Mouse (Mus musculus) limb, embryonic 10.5 days (tissue): ENCODE results near the gene Eepd1. TPM values are rescaled to one million over a fixed set of nuclear protein-coding genes. Genes with fewer than 3 reads are reported as not detected.

ENCODE experiments used
- DNase-seq: peaks from one replicate; pipeline ENCODE4 v3.0.0-alpha.2; 2017; ENCODE audit warnings: low spot score
- H3K27ac ChIP-seq: fragments of 300-500 bp; sonication (generic); 2 replicates; pipeline ENCODE4 v1.5.1; 2016; ENCODE audit warnings: mild to moderate bottlenecking
- H3K27me3 ChIP-seq: fragments of 300-500 bp; sonication (generic); 2 replicates; pipeline ENCODE4 v1.6.1; 2016; ENCODE audit warnings: low read depth, mild to moderate bottlenecking; ENCODE audit not compliant: poor library complexity, severe bottlenecking
- H3K36me3 ChIP-seq: fragments of 300-500 bp; sonication (generic); 2 replicates; pipeline ENCODE4 v1.6.1; 2016; ENCODE audit warnings: mild to moderate bottlenecking, moderate library complexity
- H3K4me1 ChIP-seq: fragments of 300-500 bp; sonication (generic); 2 replicates; pipeline ENCODE4 v1.6.1; 2016
- H3K4me3 ChIP-seq: fragments of 300-500 bp; sonication (generic); 2 replicates; pipeline ENCODE4 v1.5.1; 2016; ENCODE audit warnings: mild to moderate bottlenecking, moderate library complexity
- H3K9me3 ChIP-seq: fragments of 300-500 bp; sonication (generic); replicated peaks from 2 replicates; pipeline ENCODE4 v1.6.1; 2016; ENCODE audit warnings: mild to moderate bottlenecking
- WGBS: fragments of 180-500 bp; shearing (Covaris S2); methylation state at CpG from one replicate; pipeline ENCODE4 v1.1.7; 2016; 5-methylcytosine and 5-hydroxymethylcytosine counted together
- polyA plus RNA-seq: library from polyadenylated mRNA; unstranded; fragments of >200 nt; fragmentation: Nextera tagmentation; extraction: Ambion mirVana; gene quantifications from 2 replicates; pipeline ENCODE4 v1.2.1, GENCODE M21; 2016

Gene Eepd1
- polyA plus RNA-seq, 1 experiment from 2014 or later: 22.9 TPM

DNA sequence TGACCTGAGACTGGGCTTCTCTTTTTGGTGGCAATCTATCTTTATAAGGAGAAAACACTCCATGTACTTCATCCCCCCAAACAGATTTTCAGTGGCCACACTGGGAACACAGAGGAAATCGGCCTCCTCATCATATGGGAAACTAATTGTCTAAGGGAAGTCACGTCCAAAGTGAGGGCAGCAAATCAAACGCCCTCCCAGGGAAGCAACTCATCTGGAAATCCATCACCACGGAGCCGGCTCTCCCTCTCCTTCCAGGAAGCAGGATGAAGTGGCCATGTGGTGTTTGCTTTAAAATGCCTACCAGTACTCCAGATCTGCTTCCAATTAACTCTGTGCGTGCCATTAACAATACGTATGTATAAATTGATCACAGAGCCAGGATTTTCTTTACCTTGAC, 92.4 kb downstream of the Eepd1 start:
- DNase-seq: peak; percentile 65
- Histone ChIP-seq H3K9me3 (no peaks in the 10 kb centered on the region), H3K4me1 (peaks cover 59% of the 10 kb centered on the region), H3K4me3 (no peak overlapping the region), H3K36me3 (no peaks in the 10 kb centered on the region), H3K27ac (peak overlapping the region; percentile 76), H3K27me3 (no peaks in the 10 kb centered on the region)
- WGBS: 12% methylated on average over 7 of the region's 7 CpGs

DNA sequence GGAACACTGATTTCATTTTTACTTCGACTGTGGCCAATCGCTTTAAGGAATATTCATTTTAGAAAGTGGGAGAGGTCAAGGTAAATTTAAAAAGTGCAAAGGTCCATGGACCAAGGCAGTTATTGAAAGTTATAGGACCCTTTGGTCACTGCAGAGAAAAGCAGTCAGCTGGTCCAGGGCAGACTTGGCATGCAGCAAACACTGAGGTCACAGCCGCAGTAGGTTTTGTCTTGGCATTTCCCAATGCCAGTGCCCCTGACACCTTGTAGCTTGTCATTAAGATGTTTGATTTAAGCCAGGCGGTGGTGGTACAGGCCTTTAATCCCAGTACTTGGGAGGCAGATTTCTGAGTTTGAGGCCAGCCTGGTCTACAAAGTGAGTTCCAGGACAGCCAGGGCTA, 92.8 kb downstream of the Eepd1 start:
- peak; percentile 47 for DNase-seq
- Histone ChIP-seq H3K9me3 (no peaks in the 10 kb centered on the region), H3K27ac (peak overlapping the region; percentile 76), H3K4me3 (no peak overlapping the region), H3K36me3 (no peaks in the 10 kb centered on the region), H3K27me3 (no peaks in the 10 kb centered on the region), H3K4me1 (peaks cover 63% of the 10 kb centered on the region)
- WGBS: 28% methylated on average over 4 of the region's 4 CpGs

DNA sequence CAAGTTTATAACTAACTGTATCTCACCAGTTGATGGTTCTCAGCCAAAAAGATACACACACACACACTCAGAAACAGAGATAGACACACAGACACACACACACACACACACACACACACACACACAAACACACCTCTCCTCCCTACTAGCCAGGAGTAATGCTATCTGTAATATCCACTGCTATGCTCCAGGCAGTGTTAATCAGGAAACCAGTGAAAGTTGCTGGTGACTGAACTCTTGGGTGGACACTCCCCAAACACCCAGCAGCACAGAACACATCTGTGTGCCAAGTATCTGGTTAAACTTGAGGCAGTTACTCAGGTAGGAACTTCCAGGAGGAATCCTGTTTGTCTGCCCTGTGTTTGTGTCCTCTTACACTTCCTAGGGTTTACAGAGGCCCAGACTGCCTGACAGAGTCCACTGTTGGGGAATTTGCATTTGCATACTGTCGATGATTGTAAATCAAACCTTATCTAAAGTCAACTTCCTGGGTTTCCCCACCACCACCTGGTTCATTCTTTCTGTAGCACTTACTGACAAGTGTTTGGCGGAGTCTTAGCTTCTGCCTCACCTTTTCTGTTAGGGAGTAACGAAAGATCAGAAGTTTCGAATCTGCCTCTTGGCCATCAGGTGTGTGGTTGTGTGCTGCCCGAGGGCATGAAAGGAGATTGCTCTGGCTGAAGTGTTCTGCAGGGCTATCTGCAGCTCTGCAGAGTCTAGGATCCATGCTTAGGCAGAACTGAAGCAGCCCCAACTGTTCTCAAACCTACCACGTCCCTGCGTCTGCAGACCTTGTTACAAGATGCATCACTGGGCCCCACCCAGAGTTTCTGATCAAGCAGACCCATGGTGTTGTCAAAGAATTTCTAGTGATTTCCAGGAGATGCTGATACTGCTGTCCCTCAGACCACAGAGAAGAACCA, 97.6 kb downstream of the Eepd1 start:
- Histone ChIP-seq H3K27me3 (no peaks in the 10 kb centered on the region), H3K9me3 (no peaks in the 10 kb centered on the region), H3K4me3 (no peak overlapping the region), H3K4me1 (peaks cover 31% of the 10 kb centered on the region), H3K27ac (no peak overlapping the region), H3K36me3 (no peaks in the 10 kb centered on the region)
- WGBS: 76% methylated on average over 7 of the region's 7 CpGs
- DNase-seq: no peak

DNA sequence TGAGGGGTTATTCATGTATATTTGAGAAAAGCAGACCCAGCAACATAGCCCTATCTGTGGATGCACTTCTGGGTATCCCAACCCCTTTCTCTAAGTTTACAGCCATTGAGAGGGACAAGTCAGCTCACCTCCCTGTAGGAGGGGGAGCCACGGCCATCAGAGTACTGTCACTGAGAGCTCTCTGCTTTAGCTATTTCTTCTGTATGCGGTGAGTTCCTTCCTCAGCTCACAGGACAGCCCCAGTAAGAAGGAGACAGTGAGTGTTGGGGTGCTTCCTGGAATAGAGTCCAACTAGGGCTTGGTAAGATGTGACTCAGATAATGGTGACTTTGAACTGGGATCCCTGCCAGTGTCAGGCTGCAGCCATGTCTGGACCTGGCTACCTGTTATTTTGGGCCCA, 102.3 kb downstream of the Eepd1 start:
- Histone ChIP-seq H3K36me3 (0 out of 2 replicates have a peak, but pooled peaks cover 3% of the 10 kb centered on the region), H3K4me1 (peaks cover 9% of the 10 kb centered on the region), H3K27ac (no peak overlapping the region), H3K9me3 (no peaks in the 10 kb centered on the region), H3K4me3 (no peak overlapping the region), H3K27me3 (no peaks in the 10 kb centered on the region)
- WGBS: 85% methylated on average over 2 of the region's 2 CpGs
- no peak for DNase-seq

DNA sequence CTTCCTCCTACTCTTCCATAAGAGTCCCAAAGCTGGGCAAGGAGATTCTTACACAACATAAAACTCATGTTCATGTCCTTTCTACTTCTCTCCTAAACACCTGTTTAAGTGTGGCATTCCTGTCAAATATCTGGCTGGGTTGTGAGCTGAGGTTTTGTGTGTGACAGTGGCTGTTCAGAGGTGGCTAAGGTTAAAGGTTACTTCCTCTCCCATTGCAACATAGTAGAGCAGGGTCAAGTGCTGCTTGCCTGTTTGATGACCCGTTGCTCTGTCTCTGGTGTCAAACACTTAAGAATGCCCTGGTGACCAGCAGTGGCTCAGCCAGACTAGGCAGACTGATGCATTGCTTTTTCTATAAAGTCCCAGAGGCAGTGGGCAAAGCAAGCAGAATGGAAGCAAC, 104.3 kb downstream of the Eepd1 start:
- DNase-seq: no peak
- no peaks in the 10 kb centered on the region for H3K9me3 ChIP-seq
- H3K36me3 ChIP-seq: peaks cover 14% of the 10 kb centered on the region
- H3K27ac ChIP-seq: no peak overlapping the region
- no peak overlapping the region for H3K4me3 ChIP-seq
- 0 out of 2 replicates have a peak, but pooled peaks cover 4% of the 10 kb centered on the region for H3K4me1 ChIP-seq
- no peaks in the 10 kb centered on the region for H3K27me3 ChIP-seq
- 67% methylated on average over 1 of the region's 1 CpGs for WGBS

DNA sequence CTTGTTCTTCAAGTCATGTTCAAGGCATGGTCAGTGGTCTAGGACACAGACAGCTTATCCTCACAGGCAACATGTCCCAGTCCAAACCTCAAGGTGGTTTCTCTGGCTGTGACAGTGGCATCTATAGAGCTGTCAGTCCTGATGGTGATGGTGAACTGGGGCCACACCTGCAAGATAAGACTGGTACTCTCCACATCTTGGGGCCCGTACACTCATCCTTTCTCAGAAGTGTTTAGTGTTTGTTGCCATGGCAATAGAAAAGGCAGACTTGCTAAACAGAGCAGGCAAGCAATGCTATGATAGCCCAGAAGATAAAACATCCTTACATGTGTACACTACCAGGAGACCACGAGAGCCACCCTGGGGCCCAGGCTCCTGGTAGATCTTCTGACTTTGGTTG, 107.2 kb downstream of the Eepd1 start:
- no peak overlapping the region for H3K4me3 ChIP-seq
- H3K36me3 ChIP-seq: peaks cover 14% of the 10 kb centered on the region
- H3K4me1 ChIP-seq: peaks cover 19% of the 10 kb centered on the region
- no peaks in the 10 kb centered on the region for H3K27me3 ChIP-seq
- no peak overlapping the region for H3K27ac ChIP-seq
- 90% methylated on average over 2 of the region's 2 CpGs for WGBS
- no peak for DNase-seq
- H3K9me3 ChIP-seq: no peaks in the 10 kb centered on the region

DNA sequence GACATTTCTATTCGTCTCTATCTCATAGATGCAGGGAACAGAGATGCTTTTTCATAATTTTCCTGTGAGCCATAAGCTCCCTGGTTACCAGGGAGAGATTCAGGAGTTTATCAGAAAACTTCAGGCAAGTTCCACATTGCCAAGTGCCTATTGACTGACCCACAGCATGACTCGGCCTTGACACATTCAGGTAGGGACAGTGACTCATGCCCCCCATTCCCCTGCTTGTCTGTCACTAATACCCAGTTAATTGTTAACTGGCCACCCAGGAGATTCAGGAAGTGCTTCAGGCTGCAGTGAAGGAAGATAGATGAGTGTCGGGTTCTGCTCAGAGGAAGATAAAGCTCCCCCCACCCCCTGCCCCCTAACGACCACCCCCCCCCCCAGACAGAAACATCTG, 109.4 kb downstream of the Eepd1 start:
- no peaks in the 10 kb centered on the region for H3K27me3 ChIP-seq
- H3K4me1 ChIP-seq: peaks cover 19% of the 10 kb centered on the region
- peak overlapping the region; percentile 61 for H3K27ac ChIP-seq
- WGBS: 43% methylated on average over 4 of the region's 4 CpGs
- no peak overlapping the region for H3K4me3 ChIP-seq
- DNase-seq: peak; percentile 2
- no peaks in the 10 kb centered on the region for H3K9me3 ChIP-seq
- peaks cover 17% of the 10 kb centered on the region for H3K36me3 ChIP-seq

DNA sequence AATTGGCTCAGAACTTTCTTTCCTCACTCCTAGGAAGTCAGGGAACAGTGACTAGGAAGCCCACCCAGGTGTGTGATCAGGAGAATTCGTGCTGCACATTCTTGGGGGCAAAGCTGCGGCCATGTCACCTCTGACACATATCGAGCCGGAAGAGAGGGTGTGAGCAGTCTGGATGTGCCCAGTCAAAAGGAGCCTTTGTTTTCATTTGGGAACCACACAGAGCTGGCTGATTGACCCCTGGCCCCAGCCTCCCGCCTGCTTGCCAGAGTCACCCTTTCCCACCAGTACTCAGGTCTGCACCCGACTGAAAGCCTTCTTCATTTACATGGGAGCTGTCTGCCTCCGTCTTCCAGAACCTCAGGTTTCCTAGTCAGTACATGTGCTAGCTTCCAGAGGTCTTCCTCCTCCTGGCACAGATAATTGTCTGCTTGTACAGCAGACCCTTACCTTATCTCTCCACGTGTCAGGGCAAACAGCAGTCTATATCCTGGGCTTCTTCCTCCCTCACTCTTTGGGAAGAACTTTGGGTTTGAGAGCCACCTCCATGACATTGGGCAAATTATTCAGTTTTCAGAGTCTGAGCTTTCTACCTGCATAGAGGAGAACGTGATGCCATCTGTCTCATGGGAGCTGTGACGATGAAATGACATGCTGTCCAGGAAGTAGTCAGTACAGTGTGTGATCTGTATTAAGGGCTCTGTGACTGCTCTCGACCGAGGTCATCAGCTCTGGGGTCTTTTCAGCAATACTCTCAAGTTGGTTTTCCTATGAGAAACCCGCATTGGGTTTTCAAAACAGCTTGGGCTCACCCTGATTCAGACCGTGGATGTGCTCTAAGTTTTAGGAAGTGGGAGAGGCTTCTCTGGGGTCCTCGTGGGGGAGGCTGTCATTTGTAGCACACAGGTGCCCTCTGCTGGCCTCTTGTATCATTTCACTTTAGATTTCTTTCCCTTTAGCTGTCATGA, 110.3 kb downstream of the Eepd1 start:
- no peak overlapping the region for H3K4me3 ChIP-seq
- peaks cover 21% of the 10 kb centered on the region for H3K36me3 ChIP-seq
- no peaks in the 10 kb centered on the region for H3K9me3 ChIP-seq
- peaks cover 19% of the 10 kb centered on the region for H3K4me1 ChIP-seq
- peak; percentile 75 for DNase-seq
- H3K27ac ChIP-seq: peak overlapping the region; percentile 61
- no peaks in the 10 kb centered on the region for H3K27me3 ChIP-seq
- 35% methylated on average over 15 of the region's 15 CpGs for WGBS

DNA sequence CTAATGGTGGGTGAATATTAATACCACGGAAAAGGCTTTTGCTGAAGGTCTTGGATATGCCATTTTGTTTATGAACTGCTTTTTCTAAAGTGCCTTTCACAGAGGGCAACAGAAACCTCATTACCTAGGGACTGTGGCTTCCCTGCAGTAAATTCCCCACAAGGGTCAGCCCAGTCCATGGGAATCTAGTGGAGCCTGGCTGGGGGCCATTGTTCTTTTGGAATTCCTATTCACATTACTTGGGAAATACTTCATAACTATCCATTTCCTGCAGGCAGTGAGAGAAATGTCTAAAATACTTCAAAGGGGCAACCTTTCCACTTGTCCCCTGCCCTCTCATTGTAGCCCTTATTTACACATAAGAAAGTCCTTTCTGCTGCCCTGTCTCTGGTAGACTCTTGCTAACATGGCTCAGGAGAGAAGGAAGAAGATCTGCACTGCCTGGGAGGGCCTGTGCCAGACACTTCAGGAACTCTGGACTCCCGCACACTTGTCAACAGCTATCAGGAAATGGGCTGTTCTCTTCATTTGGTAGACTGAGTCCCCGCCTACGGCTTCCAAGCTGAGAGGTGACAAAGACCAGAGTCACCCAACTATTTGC, 111.1 kb downstream of the Eepd1 start:
- WGBS: 50% methylated on average over 4 of the region's 4 CpGs
- DNase-seq: peak; percentile 23

DNA sequence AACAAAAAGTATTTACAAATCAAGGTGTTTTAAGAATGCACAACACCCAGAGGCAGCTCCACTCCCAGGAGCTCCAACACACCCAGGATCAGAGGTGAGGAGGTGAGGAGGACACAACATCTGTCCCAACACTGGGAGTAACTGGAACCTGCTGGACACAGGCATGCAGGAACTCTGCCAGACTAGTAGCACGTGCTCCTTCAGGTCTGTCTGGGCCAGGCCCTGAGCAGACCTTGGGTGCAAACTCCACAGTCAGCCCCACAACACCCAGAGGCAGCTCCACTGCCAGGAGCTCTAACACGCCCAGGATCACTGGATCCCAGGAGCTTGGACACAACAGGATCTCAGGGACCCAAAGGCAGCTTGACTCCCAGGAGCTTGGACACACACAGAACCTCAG, 143.4 kb downstream of the Eepd1 start:
- Histone ChIP-seq H3K4me1 (no peaks in the 10 kb centered on the region), H3K27me3 (no peaks in the 10 kb centered on the region), H3K36me3 (no peaks in the 10 kb centered on the region), H3K4me3 (no peak overlapping the region), H3K9me3 (no peaks in the 10 kb centered on the region), H3K27ac (no peak overlapping the region)
- 79% methylated on average over 2 of the region's 2 CpGs for WGBS
- DNase-seq: no peak

More for the DNA sequence above, 111.1 kb downstream of the Eepd1 start:
- Histone ChIP-seq H3K4me3 (no peak overlapping the region), H3K27me3 (no peaks in the 10 kb centered on the region), H3K36me3 (peaks cover 20% of the 10 kb centered on the region), H3K27ac (no peak overlapping the region), H3K9me3 (no peaks in the 10 kb centered on the region), H3K4me1 (peaks cover 19% of the 10 kb centered on the region)

DNA sequence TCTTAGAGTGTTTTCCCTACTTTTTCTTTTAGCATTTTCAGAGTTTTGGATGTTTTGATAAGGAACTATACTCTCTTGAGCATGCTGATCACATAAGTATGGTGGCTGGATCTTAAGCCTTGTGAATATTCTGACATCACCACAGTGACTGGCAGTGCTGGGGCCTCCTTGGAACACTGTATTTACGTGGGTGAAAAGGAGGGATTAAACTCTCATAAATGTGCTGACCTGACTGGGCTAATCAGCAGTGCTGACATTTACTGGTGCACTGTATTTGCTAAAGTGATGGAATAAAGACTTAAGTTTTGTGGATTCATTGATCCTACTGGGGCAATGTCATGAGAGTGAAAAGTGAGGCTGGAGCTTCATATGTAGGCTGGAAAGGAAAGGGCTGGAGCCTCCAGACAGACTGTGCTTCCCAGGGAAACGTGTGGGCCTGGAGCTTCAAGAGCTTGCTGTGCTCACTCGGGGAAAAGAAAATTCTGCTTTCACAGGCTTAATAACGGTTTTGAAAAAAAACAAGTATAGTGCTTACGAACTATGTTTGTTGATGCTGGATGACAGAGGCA, 148.3 kb downstream of the Eepd1 start:
- 80% methylated on average over 5 of the region's 5 CpGs for WGBS
- no peaks in the 10 kb centered on the region for H3K36me3 ChIP-seq
- no peak overlapping the region for H3K4me3 ChIP-seq
- H3K27ac ChIP-seq: no peak overlapping the region
- DNase-seq: no peak
- H3K27me3 ChIP-seq: no peaks in the 10 kb centered on the region
- H3K9me3 ChIP-seq: no peaks in the 10 kb centered on the region
- no peaks in the 10 kb centered on the region for H3K4me1 ChIP-seq
